Mouse (Mus musculus): Measurements from ENCODE around the gene Ccpg1os. TPM values are rescaled to one million over a fixed set of nuclear protein-coding genes. Genes with fewer than 3 reads are reported as not detected.
A peak's percentile ranks its signal among the peaks of the same experiment; 100 is the strongest.

Gene Ccpg1os
- total and polyA plus RNA-seq, 3 experiments, result 5.2 to 12.6 (median 7.3) TPM

- Histone ChIP-seq H3K27ac (ENCODE audit: insufficient read depth, low read depth) (no peak overlapping the region), H3K4me3 (replicated peaks in 1 of 3; ENCODE audit: low read depth in 2 of 3, low read length in 2 of 3, poor library complexity in 1 of 3) (no peak overlapping the region), H3K9me3 (replicated peaks; ENCODE audit: low read length) (no peaks in the 10 kb centered on the region), H3K79me2 (replicated peaks; ENCODE audit: control insufficient read depth, extremely low read depth, insufficient read depth, poor library complexity, severe bottlenecking) (no peaks in the 10 kb centered on the region), H3K4me2 (ENCODE audit: insufficient read depth, low read depth, poor library complexity, severe bottlenecking) (no peak overlapping the region), H3K9ac (ENCODE audit: insufficient read depth, low read depth) (no peak overlapping the region), H3K4me1 (ENCODE audit: control insufficient read depth in 1 of 2, insufficient read depth in 2 of 2) (no peaks in the 10 kb centered on the region), H3K36me3 (replicated peaks in 1 of 2; ENCODE audit: control insufficient read depth in 1 of 2, insufficient read depth in 1 of 2, low read length in 1 of 2) (peaks cover 3 to 11% of the 10 kb centered on the region in 2 experiments), H3K27me3 (replicated peaks) (no peaks in the 10 kb centered on the region)
- TF ChIP-seq ZNF384 (IDR thresholded peaks at IDR 0.05; ENCODE audit: low read depth, low read length), result no peak
- TF ChIP-seq ELF1 (IDR thresholded peaks at IDR 0.05; ENCODE audit: low read depth, low read length), result no peak
- no peak for TF ChIP-seq JUN (IDR thresholded peaks at IDR 0.05; ENCODE audit: insufficient read depth, low read depth, low read length)
- peak; percentile 35 for TF ChIP-seq RAD21 (IDR thresholded peaks at IDR 0.05; ENCODE audit: low read depth, low read length)
- peak in 1 of 2 experiments; percentile 38; a peak in 2 of 4 replicates for TF ChIP-seq CTCF (conservative IDR thresholded peaks at IDR 0.05 in 1 of 2, IDR thresholded peaks at IDR 0.05 in 1 of 2; ENCODE audit: low read depth in 2 of 2, low read length in 2 of 2)
- TF ChIP-seq E2F4 (IDR thresholded peaks at IDR 0.05; ENCODE audit: insufficient replicate concordance, low read depth, low read length), result no peak
- no peak for TF ChIP-seq MYC (IDR thresholded peaks at IDR 0.05; ENCODE audit: low read depth, low read length)
- DNase-seq (ENCODE audit: extremely low read depth), result no peak
- in situ Hi-C loops (cut with MboI; ENCODE audit: low pct_ligation_motif_present, low pct_unique_long_range_greater_than_20kb, low sequenced_read_pairs) (no loop called here), dilution Hi-C loops (cut with MboI; ENCODE audit: extremely low pct_ligation_motif_present, extremely low pct_unique_long_range_greater_than_20kb, low sequenced_read_pairs) (no loop called here)
These were observed 15.3 kb upstream of the Ccpg1os start for GRCm38 (mm10) chr9:73000487-73000886.

GRCm38 (mm10) chr9:72996806-72997205, 11.6 kb upstream of the Ccpg1os start:
- H3K4me2 ChIP-seq (ENCODE audit: insufficient read depth, low read depth, poor library complexity, severe bottlenecking), result no peak overlapping the region
- no peaks in the 10 kb centered on the region; the same call in 1 of the 2 replicates for H3K79me2 ChIP-seq (replicated peaks; ENCODE audit: control insufficient read depth, extremely low read depth, insufficient read depth, poor library complexity, severe bottlenecking)
- no peaks in the 10 kb centered on the region for H3K4me1 ChIP-seq (ENCODE audit: control insufficient read depth in 1 of 2, insufficient read depth in 2 of 2)
- TF ChIP-seq JUND (conservative IDR thresholded peaks at IDR 0.05; ENCODE audit: low read depth, low read length) (no peak), HCFC1 (IDR thresholded peaks at IDR 0.05; ENCODE audit: low read depth, low read length) (no peak), NELFE (IDR thresholded peaks at IDR 0.05; ENCODE audit: low read depth, low read length) (no peak), ZKSCAN1 (IDR thresholded peaks at IDR 0.05; ENCODE audit: borderline replicate concordance, low read depth, low read length) (no peak)
- no peak overlapping the region for H3K9ac ChIP-seq (ENCODE audit: insufficient read depth, low read depth)
- H3K36me3 ChIP-seq (replicated peaks in 1 of 2; ENCODE audit: control insufficient read depth in 1 of 2, insufficient read depth in 1 of 2, low read length in 1 of 2), result no peaks in the 10 kb centered on the region
- dilution Hi-C loops (cut with MboI; ENCODE audit: extremely low pct_ligation_motif_present, extremely low pct_unique_long_range_greater_than_20kb, low sequenced_read_pairs) (no loop called here), in situ Hi-C loops (cut with MboI; ENCODE audit: low pct_ligation_motif_present, low pct_unique_long_range_greater_than_20kb, low sequenced_read_pairs) (no loop called here)
- no peaks in the 10 kb centered on the region for H3K27me3 ChIP-seq (replicated peaks)
- no peak for DNase-seq (ENCODE audit: extremely low read depth)
- no peak overlapping the region for H3K4me3 ChIP-seq (replicated peaks in 1 of 3; ENCODE audit: low read depth in 2 of 3, low read length in 2 of 3, poor library complexity in 1 of 3)
- H3K27ac ChIP-seq (ENCODE audit: insufficient read depth, low read depth), result no peak overlapping the region
- H3K9me3 ChIP-seq (replicated peaks; ENCODE audit: low read length), result no peaks in the 10 kb centered on the region

GRCm38 (mm10) chr9:72996167-72996566, 11.0 kb upstream of the Ccpg1os start:
- TF ChIP-seq MEF2A (IDR thresholded peaks at IDR 0.05; ENCODE audit: borderline replicate concordance, low read depth, low read length), result no peak
- no peak for TF ChIP-seq USF2 (conservative IDR thresholded peaks at IDR 0.05; ENCODE audit: low read depth, low read length)
- no peak for TF ChIP-seq ETS1 (conservative IDR thresholded peaks at IDR 0.05; ENCODE audit: low read depth, low read length)
- TF ChIP-seq CHD1 (IDR thresholded peaks at IDR 0.05; ENCODE audit: low read depth, low read length), result no peak
- no peak for TF ChIP-seq ELF1 (IDR thresholded peaks at IDR 0.05; ENCODE audit: low read depth, low read length)
- no peak for TF ChIP-seq GABPA (IDR thresholded peaks at IDR 0.05; ENCODE audit: insufficient replicate concordance, low read depth, low read length)
- TF ChIP-seq BHLHE40 (IDR thresholded peaks at IDR 0.05; ENCODE audit: low read depth, low read length), result no peak
- no peak for TF ChIP-seq ZNF384 (IDR thresholded peaks at IDR 0.05; ENCODE audit: low read depth, low read length)
- no peak for TF ChIP-seq ZMIZ1 (IDR thresholded peaks at IDR 0.05; ENCODE audit: low read depth, low read length)
- no peak for TF ChIP-seq JUN (IDR thresholded peaks at IDR 0.05; ENCODE audit: insufficient read depth, low read depth, low read length)
- TF ChIP-seq NELFE (IDR thresholded peaks at IDR 0.05; ENCODE audit: low read depth, low read length), result no peak
- TF ChIP-seq ZKSCAN1 (IDR thresholded peaks at IDR 0.05; ENCODE audit: borderline replicate concordance, low read depth, low read length), result no peak
- no peak for TF ChIP-seq MAFK (IDR thresholded peaks at IDR 0.05; ENCODE audit: insufficient replicate concordance, low read length)
- no peak for TF ChIP-seq UBTF (IDR thresholded peaks at IDR 0.05; ENCODE audit: low read depth, low read length)
- Histone ChIP-seq H3K36me3 (replicated peaks in 1 of 2; ENCODE audit: control insufficient read depth in 1 of 2, insufficient read depth in 1 of 2, low read length in 1 of 2) (no peaks in the 10 kb centered on the region), H3K4me2 (ENCODE audit: insufficient read depth, low read depth, poor library complexity, severe bottlenecking) (no peak overlapping the region), H3K4me3 (replicated peaks in 1 of 3; ENCODE audit: low read depth in 2 of 3, low read length in 2 of 3, poor library complexity in 1 of 3) (no peak overlapping the region), H3K27me3 (replicated peaks) (no peaks in the 10 kb centered on the region), H3K9ac (ENCODE audit: insufficient read depth, low read depth) (no peak overlapping the region), H3K27ac (ENCODE audit: insufficient read depth, low read depth) (no peak overlapping the region), H3K4me1 (ENCODE audit: control insufficient read depth in 1 of 2, insufficient read depth in 2 of 2) (no peaks in the 10 kb centered on the region), H3K9me3 (replicated peaks; ENCODE audit: low read length) (no peaks in the 10 kb centered on the region), H3K79me2 (replicated peaks; ENCODE audit: control insufficient read depth, extremely low read depth, insufficient read depth, poor library complexity, severe bottlenecking) (no peaks in the 10 kb centered on the region; the same call in 1 of the 2 replicates)
- no peak for DNase-seq (ENCODE audit: extremely low read depth)
- dilution Hi-C loops (cut with MboI; ENCODE audit: extremely low pct_ligation_motif_present, extremely low pct_unique_long_range_greater_than_20kb, low sequenced_read_pairs), result no loop called here
- in situ Hi-C loops (cut with MboI; ENCODE audit: low pct_ligation_motif_present, low pct_unique_long_range_greater_than_20kb, low sequenced_read_pairs), result no loop called here

Measured in CH12.LX (cell line).